Mouse (Mus musculus): ENCODE measurements at regions not wholly inside any gene's neighbourhood (a gene's known extent, or its start where the extent isn't known, plus 50 kb on each side); places are given as distances from the start of the nearest gene placed in this dataset.

GRCm38 (mm10) chr10:9061979-9062378 lies 176.1 kb upstream of the Sash1 start:
- no peak for DNase-seq

DNA sequence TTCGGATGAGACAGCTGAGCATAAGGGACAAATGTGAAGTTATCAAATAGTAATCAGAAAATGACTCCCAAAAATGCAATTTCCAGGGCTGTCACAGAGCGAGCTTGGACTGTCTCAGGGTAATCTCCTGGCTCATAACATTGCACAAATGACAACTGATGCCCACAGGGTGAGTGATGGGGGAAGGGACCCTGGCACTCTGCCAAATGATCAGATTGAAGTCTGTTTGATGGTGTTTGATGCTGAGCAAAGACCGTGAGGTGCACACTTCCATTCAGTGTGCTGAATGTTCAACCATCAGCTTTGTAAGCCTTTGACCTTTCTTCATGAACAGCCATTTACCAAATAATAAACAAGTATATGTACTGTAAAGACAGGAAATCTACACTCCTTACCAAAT lies 169.4 kb upstream of the Sash1 start:
- DNase-seq, result no peak

GRCm38 (mm10) chr10:9053371-9053770 lies 167.5 kb upstream of the Sash1 start:
- peak; percentile 22 for DNase-seq

- DNase-seq, result no peak
Measured at GRCm38 (mm10) chr10:9047341-9047740, 161.5 kb upstream of the Sash1 start.

DNA sequence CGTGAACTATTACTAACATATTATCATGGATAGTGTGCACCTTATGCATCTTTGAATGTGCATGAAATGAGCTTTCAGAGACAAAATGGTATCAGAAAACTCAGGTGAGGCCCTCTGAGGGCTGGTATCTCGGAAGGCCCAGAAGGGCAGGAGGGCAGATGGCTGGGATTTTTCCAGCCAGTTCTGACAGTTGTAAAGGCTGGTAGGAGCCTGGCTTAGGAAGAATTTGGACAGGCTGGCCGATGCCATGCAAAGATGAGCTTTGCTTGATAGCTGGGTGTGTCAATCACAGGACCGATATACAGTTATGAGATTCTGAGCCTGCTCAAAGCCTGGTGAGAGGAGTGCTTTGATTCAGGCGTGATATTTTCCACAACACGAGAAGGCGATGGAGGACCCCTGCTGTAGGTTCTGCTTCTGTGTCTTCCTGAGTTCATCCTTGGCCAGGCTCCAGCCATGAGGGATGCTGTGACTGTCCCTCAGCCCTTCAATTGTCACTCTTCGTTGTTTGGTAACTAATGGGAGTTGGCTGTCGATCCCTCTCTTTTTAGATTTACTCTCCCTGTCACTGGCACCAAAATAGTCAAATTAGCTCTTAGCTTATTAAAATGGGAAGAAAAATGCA lies 159.0 kb upstream of the Sash1 start:
- no peak for DNase-seq

DNA sequence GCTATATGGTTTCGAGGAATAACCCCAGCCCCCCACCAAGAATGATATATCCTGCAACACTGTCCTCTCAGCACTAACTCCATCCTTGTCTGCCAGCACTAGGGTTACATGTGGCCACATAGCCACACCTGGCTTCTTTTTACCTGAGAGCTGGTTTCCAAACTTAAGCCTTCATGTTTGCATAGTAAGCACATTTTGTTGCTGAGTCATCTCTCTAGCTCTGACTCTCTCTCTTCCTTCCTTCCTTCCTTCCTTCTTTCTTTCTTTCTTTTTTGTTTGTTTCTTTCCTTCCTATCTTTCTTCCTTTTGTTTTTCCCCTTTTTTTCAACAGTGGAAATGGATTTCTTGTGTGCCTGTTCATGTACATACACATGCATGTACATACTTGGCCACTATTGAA lies 157.6 kb upstream of the Sash1 start:
- DNase-seq, result no peak

DNA sequence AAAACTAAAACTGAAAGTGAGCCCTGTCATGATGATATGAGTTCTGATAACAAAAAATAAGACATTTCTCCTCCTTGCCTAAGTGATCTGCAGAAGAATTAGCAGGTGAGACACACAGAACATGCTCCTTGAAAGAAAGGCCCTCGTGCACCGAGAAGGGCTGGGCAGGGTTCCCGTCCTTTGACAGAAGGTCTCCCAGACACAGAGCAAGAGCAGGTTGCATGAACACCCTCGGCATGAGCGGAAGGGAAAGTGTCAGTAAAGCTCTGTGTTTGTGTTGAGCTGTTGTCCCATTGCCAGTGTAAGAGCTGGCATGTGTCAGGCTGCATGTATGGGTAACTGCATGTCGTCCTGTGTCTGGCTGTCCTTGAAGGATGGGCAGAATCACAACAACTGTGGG lies 144.6 kb upstream of the Sash1 start:
- DNase-seq, result no peak

- no peak for DNase-seq
Measured at GRCm38 (mm10) chr10:9029506-9029905, 143.6 kb upstream of the Sash1 start.

- DNase-seq, result no peak
Measured at GRCm38 (mm10) chr10:9027070-9027807, 141.4 kb upstream of the Sash1 start.

- DNase-seq, result no peak
Measured at GRCm38 (mm10) chr10:9014810-9015505, 129.1 kb upstream of the Sash1 start.

DNA sequence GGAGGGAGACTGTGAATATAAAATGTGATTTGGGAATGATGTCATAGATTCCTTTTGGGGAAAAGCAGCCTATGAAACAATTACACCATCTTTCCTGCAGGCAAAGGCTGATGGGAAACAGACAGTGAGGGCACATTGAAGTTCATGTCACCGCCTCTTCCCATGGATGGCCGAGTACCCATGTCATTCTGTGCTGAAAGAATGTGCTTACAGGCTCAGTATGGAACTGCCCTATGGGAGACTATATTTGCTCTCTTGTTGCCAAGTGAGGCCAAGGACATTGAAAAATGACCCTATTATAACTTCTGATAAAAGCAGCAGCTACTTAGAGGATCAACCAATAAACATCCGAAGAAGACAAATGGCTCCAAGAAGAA lies 127.7 kb upstream of the Sash1 start:
- DNase-seq, result no peak

GRCm38 (mm10) chr10:9012829-9013548 lies 127.1 kb upstream of the Sash1 start:
- DNase-seq, result peak; percentile 40

DNA sequence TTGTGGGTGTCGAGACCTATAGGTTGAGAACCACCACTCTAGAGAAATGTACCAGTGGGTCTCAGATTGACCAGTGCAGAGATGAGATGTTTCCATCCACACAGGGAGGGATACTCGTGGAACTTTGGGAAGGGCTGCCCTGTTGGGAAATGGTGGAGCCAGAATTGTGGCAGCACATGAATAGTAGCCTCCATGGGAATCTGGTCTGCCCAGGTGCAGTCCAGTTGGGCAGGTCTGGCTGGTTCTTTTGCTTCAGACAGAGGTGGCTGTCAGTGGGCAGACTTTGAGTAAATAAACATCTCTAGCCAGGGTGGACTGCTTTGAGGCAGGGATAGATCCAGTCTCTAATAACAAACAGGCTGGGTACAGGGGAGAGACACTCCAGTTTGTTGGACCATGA lies 126.0 kb upstream of the Sash1 start:
- DNase-seq, result no peak

DNA sequence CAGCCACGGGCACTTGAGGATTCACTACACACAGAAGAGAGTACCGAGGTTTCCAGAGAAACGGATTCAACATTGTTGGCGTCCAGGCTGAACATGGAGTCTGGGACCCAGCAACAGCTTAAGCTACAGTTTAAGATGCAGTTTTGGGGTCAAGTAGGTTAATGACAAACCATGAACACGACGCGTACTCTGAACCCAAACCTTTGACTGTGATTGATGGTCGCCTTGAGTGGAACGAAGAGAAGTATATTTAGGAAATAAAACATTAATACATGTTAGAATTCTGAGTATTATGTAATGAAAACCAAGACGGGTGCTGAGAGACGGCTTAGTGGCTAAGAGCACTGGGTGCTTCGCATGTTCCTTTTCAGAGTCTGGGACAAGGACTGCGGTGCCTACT lies 124.3 kb upstream of the Sash1 start:
- DNase-seq, result no peak

- DNase-seq, result no peak
Measured at GRCm38 (mm10) chr10:9005140-9005909, 119.5 kb upstream of the Sash1 start.

DNA sequence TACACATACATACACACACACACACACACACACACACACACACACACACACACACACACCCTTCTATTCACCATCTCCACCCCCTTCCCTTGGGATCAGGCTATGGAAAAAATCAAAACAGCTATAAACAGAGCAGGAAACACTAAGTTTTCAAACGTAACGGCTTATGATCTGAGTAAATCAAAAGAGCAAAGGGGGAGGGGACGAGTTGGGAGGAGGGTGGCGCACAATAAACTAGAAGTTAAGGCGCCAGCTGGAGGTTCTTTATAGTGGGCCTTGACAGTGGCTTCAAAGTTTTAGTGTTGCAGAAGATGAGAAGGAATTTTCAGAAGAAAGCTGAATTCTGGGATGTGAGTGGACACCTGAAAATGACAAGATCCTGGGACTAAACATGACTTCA lies 116.4 kb upstream of the Sash1 start:
- no peak for DNase-seq

- DNase-seq, result no peak
Measured at GRCm38 (mm10) chr10:8998758-8999398, 113.0 kb upstream of the Sash1 start.

- DNase-seq, result no peak
Measured at GRCm38 (mm10) chr10:8998356-8998755, 112.5 kb upstream of the Sash1 start.

DNA sequence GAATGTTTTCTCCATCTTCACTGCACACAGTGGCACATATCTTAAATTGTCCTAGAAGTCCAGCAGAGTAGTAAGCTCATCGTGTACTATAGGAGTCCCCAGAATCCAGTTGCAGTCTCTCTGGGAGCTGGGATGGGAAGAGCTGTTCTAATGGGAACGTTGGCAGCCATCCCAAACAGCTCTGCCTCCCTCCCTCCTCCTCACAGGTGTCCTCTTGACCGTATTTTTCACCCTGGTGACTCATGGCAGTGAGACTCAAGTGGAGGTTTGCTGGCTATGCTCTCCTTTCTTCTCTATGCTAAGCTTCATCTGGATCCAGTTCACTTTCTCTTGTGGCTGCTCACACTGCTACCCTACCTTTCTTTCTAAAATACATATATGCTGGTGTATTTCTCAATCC lies 109.2 kb upstream of the Sash1 start:
- no peak for DNase-seq

DNA sequence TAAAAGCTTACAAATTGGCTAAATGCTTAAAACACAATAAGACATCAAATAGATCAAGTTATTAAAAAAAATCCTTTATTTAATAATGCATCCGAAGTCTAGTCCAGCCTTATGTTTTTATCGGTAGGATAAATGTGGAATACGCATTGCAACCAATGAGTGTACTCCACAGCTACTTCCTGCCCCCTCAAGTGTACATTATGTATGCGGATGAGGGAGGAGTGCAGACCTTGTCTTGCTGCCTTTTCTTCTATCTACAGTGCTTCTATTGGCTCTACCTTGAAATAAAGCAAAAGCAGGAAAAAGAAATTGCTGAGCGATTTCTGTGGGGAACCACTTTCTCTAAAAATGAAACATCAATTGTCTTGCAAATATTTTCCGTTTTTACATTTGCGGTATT lies 100.5 kb upstream of the Sash1 start:
- no peak for DNase-seq

- DNase-seq, result no peak
Measured at GRCm38 (mm10) chr10:8983347-8983746, 97.5 kb upstream of the Sash1 start.

- no peak for DNase-seq
Measured at GRCm38 (mm10) chr10:8980568-8980967, 94.7 kb upstream of the Sash1 start.
